Mouse (Mus musculus): Measurements from ENCODE around the gene Sdad1.
"Not testable (repeated sequence)": the region's sequence is repeated elsewhere in the genome, so short reads cannot be mapped to it uniquely, and the experiment has no call there.

Sdad1 gene

DNA sequence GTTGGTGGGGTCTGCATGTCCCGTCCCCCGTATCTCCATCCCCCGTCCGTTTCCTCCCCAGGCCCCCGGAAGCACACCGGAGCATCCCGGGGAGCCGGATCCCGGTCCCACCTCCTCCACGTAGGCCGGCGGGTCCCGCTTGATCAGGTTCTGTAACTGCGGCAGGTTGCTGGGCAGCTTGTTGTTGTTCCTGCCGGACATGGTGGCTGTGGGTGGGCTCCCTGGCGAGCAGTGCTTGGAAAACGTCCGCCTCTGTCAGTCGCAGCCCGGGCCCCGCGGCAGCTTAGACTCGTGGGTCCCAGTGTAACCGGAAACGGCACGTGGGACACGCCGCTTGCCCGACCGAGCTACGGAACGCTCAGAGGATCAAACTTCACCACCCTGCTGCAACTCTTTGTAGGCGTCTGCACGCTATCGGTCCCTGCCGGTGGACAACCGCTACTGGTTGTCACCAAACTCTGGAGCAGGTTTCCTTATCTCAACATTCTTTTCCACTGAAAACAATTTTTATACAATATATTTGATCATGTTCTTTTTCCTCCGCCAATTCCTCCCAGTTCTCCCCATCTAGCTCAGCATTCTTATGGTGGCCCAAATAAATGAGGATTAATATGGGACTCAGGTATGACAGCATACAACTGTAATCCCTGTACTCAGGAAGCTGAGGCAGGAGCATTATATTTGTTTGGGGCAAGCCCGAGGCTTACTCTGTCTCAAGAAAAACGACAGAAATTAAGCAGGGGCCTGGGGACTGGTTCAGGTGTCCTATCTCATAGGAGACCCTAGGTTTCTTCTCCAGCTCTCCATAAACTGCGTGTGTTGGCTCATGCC lies at the start of gene Sdad1:
Sdad1 (minus strand) TSS at position 799 of the 831 bp plus-strand sequence.
- peak; percentile 89 for DNase-seq (ENCODE audit: extremely low read depth, low read depth)

DNA sequence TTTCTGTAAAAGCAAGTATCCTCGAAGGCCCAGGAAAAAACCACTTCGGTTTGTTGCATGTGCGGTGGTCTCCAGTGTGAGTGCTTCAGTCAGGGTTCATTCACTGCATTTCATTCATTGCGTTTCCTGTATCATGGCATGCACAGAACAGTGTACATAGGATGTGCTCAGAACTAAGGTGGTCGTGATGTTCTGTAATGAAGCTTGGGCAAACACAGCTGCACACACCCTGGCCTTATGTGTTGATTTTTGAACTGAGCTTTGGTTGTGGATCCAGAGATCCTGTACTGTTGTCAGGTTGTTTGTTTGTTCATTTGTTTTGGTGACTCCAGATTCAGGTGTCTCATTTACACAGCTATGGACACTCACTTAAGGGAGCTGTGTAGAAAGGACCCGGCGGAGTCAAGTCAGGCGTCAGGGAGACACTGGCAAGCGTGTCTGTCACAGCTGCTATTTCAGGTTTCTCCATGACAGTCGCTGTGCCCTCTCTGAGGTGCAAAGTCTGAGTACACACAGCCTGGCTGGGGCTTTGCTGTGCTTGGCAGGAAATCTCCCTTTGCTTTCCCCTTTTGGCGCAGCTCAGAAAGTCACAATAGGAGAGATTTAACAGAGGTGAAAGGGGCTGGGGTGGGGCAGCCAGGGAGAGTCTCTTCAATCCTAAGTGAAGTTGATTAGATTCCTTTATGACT lies 48.6 kb upstream of the Sdad1 start:
- DNase-seq (ENCODE audit: extremely low read depth, low read depth) = no peak

GRCm38 (mm10) chr5:92358033-92358432 lies 47.8 kb upstream of the Sdad1 start:
- DNase-seq (ENCODE audit: extremely low read depth, low read depth) = no peak

GRCm38 (mm10) chr5:92353517-92353916 lies 43.2 kb upstream of the Sdad1 start:
- peak; percentile 60 for DNase-seq (ENCODE audit: extremely low read depth, low read depth)

DNA sequence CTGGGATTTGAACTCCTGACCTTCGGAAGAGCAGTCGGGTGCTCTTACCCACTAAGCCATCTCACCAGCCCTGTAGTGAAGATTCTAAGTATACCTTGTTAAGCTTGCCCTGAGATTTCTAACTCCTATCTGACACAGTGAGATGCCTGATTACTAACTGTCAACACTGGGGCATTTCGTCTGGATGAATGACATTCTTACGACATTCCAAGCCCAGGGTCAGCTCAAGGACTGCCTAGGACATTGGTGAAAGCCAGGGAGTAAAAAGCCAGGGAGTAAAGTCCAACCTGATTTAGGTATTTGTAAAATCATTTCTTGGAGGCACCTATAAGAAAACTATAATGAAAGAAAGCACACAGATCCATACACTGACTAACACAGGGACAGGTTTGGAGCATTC lies 42.4 kb upstream of the Sdad1 start:
- not testable (repeated sequence) for DNase-seq (ENCODE audit: extremely low read depth, low read depth)

DNA sequence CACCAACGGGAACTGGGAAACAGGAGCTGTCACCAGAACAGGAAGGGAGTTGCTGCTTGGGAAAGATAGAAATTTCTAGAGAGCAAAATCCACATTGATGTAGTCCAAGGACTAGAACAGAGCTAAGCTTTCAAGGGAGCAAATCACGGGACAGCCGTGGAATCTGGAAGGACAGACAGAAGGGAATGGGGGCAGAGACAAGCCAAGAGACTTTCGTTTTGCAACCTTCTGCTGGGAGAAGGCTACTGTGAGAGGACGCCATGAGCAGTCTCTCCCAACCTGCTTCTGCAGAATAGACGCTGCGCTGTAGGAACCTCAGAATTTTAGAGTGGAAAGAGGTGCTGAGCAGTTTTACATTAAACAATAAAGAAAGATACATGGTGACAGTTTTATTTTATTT lies 39.5 kb upstream of the Sdad1 start:
- DNase-seq (ENCODE audit: extremely low read depth, low read depth) = no peak

DNA sequence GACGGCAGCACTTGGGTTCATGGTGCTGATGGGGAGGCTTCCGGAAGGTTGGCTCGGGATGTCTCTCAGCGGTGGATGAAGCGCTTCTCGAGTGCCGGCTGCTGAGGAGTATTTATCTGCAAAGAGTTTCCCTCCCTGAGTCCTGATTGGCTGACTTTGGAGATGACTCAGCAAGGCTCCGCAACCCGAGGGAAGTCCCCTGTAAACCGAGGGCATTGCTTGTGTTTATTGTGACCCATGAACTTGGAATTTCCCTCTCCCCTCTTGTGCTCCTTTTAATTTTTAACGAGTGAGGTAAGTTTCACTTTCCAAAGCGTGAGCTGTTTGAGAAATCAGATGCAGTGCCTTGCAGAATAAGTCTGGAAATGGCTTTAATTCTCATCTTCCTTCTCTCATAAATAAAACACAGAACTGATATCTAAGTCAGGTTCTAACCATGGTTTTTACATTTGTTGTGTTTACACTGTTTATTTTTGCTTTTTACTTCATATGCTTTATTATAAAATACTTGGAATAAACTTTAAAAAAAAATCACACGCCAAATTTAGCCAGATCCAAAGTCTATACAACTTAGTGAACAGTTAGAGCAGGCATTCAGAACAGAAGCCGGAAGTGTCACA lies 38.6 kb upstream of the Sdad1 start, which contains the start of gene Cxcl10:
Cxcl10 (minus strand) TSS at position 96 of the 620 bp plus-strand sequence.
- DNase-seq (ENCODE audit: extremely low read depth, low read depth) = peak; percentile 72

DNA sequence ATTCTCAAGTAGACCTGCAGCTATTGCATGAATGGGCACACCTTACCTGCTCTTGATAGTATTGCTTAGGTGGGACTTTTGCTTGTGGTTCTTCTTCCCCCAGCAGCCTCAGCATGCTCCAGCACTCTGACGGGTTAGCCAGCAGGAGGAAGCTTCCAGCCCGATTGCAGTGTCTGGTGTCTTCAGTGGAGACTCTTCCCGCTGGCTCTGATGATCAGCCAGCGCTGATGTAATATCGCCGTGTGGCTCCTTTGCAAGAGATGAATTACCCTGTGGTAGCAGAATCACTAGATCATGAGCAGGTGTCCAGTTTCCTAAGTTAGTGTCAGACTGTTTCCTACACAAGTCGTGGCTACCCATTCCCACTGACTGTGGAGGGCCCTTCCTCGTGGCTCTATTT lies 34.7 kb upstream of the Sdad1 start:
- DNase-seq (ENCODE audit: extremely low read depth, low read depth) = no peak

- DNase-seq (ENCODE audit: extremely low read depth, low read depth) = no peak
Observed at GRCm38 (mm10) chr5:92340606-92341005, 30.3 kb upstream of the Sdad1 start.

DNA sequence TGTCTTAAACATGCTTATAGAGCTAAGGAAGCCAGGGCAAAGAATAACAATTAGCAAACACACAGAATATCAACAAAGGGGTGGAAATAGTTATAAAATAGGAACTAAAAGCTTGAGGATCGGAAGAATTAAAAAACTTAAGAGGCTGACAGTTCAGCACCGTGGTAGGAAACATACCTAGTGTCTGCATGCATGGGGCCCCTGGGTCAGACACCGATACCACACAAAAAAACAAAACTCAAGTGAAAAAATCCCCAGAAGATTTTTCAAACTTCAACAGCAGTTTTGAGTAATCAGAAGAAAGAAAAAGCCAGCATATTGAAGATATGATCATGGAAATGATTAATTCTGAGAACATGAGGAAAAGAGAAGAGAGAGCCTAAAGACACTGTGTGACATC lies 26.5 kb upstream of the Sdad1 start:
- DNase-seq (ENCODE audit: extremely low read depth, low read depth) = no peak

- DNase-seq (ENCODE audit: extremely low read depth, low read depth) = no peak
Observed at GRCm38 (mm10) chr5:92332359-92332840, 22.1 kb upstream of the Sdad1 start.

DNA sequence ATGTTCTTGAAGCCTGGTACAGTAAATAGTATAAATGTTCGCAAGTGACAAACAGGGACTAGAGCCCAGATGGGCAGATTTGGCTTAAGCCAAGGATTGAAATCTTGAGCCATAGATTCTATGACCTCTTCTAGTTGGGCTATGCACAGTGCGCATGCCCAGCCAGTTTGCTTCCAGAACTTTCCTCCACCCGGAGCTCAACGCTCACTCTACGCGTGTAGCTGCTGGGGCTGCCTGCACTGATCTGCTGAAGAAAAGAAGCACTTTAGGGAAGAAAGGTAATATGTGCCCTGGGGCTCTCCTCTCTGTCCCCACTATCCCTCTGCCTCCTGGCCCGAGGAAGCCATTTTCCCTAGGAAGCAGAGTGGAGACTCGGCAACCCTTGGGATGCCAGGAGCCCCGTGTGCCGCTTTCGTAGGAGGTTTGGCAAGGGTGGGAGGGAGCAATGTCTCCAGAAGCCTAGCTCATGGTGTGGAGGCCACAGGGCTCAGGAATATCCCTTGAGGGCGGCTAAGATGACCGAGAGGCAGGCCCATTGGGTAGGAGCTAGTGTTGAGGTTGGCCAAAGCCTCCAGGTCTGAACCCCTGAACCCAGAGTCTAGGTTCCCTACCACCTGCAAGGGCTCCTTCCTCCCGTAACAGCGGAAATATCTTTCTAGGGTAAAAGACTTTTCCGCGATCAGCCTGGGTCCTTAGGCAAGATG lies 21.5 kb upstream of the Sdad1 start, which contains the start of gene Art3:
Art3 (plus strand) TSS at position 193 of the 704 bp plus-strand sequence.
- no peak for DNase-seq (ENCODE audit: extremely low read depth, low read depth)

DNA sequence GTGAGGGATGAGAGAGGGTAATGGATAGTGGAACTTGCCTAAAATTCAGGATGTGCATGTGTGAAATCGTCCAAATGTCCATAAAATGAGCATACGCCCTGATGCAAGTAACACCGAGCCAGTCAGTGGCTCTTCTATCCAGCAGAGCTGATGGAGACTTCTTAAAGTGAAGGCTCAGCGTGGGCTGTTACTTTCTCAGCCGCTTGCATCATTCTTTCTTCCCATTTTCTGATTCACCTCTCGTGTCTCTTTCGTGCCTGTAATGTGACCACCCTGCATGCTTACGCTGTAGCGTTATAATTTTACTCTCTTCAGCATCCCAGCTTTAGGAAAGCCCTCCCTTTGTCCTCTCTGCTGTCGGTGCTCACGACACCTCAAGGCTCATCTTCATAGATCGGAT lies 20.8 kb upstream of the Sdad1 start:
- no peak for DNase-seq (ENCODE audit: extremely low read depth, low read depth)

- no peak for DNase-seq (ENCODE audit: extremely low read depth, low read depth)
Observed at GRCm38 (mm10) chr5:92327929-92328328, 17.6 kb upstream of the Sdad1 start, which contains the start of gene Cxcl9. TSS of gene Cxcl9 (minus strand) at chr5:92328079.

GRCm38 (mm10) chr5:92327367-92327766 lies 17.1 kb upstream of the Sdad1 start:
- no peak for DNase-seq (ENCODE audit: extremely low read depth, low read depth)

GRCm38 (mm10) chr5:92323264-92323663 lies 13.0 kb upstream of the Sdad1 start:
- DNase-seq (ENCODE audit: extremely low read depth, low read depth) = no peak

DNA sequence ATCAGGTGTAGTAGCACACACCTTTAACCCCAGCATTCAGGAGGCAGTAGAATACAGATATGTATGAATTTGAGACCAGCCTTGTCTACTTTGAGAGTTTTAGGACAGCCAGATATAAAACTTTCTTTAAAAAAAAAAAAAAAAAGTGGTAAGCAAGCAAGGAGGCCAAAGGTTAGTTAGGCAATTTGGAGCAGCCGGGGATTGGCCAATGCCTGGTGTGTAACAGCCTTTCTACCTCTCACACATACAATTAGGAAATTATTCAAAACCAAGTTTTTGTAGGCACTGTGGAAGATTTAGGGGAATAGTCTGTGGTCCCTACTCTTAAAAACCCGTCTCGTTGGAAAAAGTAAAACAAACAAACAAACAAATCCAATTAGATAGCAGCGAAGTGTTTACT lies 12.3 kb upstream of the Sdad1 start:
- DNase-seq (ENCODE audit: extremely low read depth, low read depth) = no peak

- no peak for DNase-seq (ENCODE audit: extremely low read depth, low read depth)
Observed at GRCm38 (mm10) chr5:92321631-92322400, 11.5 kb upstream of the Sdad1 start.

DNA sequence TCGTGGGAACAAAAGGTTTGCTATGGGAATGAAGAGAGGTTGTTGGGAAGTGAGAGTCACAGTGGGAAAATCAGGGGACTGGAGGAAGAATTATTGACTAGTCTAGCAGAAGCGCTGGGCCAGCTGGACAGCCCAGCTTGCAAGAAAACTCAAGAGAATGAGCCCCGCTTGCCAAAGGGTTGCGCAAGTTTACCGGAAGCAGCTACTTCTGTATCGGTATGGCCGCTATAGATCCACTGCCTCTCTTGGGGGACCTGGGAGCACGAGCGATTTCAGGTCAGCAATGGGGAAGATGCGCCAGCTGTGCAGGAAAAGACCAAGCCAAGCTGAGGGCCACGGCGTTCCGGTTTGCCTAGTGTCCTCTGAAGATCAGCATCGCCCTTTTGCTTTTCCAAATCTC lies 8.3 kb upstream of the Sdad1 start:
- DNase-seq (ENCODE audit: extremely low read depth, low read depth) = no peak

DNA sequence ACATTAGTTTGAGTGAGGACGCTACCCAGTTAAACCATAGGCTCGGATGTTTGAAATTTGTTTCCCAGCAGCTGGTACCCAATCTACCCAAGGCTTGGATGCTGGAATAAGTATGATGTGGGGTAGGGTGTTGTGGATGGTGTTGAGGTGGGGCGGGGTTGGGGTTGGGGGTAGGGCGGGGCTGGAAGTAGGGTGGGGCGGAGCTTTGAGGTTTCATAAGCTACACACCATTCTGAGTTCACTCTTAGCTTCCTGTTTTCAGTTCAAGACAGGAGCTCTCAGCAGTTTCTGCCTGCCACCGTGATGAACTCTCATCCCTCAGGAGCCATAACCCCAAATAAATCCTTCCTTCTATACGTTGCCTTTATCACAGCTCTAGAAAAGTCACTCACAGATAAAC lies 7.8 kb upstream of the Sdad1 start:
- peak; percentile 41 for DNase-seq (ENCODE audit: extremely low read depth, low read depth)

- no peak for DNase-seq (ENCODE audit: extremely low read depth, low read depth)
Observed at GRCm38 (mm10) chr5:92313776-92314175, 3.5 kb upstream of the Sdad1 start.
